Mouse (Mus musculus) CD4-positive, CD25-positive, alpha-beta regulatory T cell, adult 4 months (primary cell): ENCODE results near the gene Gpr153. TPM values are rescaled to one million over a fixed set of nuclear protein-coding genes. Genes with fewer than 3 reads are reported as not detected.

Experiments
- ATAC-seq: one replicate; pipeline ENCODE4 v1.8.0; 2017
- polyA plus RNA-seq, 2 experiments: library from polyadenylated mRNA; unstranded; fragments of 100-300 nt; shearing (Covaris generic); gene quantifications; one replicate each; pipeline ENCODE4 v1.2.1; 2017

The Gpr153 gene
- polyA plus RNA-seq, 2 experiments from 2014 or later, result 0.13 TPM; not detected in 1

GRCm38 (mm10) chr4:152318517-152319234 is 44.6 kb downstream of the Gpr153 start, which contains the start of gene Rnf207:
Gene Rnf207, minus strand, starts transcription at chr4:152318993.
- ATAC-seq, result peak; percentile 80

GRCm38 (mm10) chr4:152321464-152321863 is 47.4 kb downstream of the Gpr153 start:
- no peak for ATAC-seq

DNA sequence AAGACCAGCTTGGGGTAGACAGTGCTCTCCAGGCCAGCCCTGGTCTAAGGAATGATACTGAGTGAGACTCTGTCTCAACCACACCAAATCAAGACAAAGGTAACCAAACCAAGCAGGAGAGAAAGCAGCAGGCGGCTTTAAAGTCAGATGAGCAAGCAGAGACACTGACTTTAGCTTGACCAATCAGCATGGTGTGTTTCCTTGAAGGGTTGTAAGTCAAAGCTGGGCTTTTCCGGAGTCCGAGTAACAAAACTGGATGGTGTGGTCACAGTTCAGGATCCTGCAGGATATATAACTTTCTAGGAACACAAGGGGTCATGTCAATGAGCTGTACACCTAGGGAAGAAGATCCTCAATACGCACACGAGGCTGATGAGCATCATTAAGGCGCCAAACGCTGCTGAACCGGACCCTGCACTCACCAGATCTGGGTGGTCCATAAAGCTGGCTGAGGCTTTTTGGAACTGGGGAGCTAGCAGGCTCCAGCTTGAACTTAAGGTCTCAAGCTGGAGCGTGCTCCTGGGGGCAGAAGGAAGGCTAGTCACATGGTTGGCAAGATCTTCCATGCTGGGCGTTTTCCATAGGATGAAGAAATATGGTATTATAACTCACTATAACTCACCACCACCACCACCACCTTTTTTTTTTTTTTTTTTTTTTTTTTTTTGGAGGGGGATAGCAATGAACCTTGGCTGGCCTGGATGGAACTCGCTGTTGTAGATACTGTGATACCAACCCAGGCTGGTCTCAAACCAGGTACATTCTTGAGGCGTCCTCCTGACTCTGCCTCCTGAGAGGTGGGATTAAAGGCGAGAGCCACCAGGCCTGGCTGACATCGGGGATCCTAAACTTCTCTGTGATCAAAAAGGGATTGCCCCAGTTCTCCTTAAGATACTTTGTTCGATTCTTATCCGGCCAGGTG is 50.9 kb downstream of the Gpr153 start:
- ATAC-seq, result peak; percentile 6

- peak; percentile 97 for ATAC-seq
Observed at GRCm38 (mm10) chr4:152325574-152326411, 51.8 kb downstream of the Gpr153 start, which contains the start of gene Rpl22. Gene Rpl22, plus strand, starts transcription at chr4:152325742.

DNA sequence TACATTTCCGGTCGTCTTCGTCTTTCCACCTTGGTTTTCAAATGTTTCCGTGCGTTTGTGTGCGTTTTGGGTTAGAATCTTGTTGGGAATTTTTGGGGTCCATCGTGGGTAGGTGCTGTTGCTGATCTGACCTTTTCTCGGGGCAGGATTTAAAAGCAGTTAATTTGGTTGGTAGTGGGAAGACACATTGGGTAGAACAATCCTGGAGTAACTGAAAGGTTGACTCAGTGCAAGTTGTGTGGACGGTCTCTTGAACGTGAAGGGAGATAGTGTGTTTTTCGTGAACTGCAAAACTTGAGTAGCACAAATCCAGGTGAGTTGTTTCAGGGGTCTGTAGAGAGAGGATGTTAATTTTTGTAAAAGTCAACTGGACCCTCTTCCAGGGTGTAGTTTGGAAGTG is 52.5 kb downstream of the Gpr153 start:
- no peak for ATAC-seq

- ATAC-seq, result no peak
Observed at GRCm38 (mm10) chr4:152328691-152329090, 54.7 kb downstream of the Gpr153 start.

- ATAC-seq, result peak; percentile 74
Observed at GRCm38 (mm10) chr4:152332952-152333351, 58.9 kb downstream of the Gpr153 start.

DNA sequence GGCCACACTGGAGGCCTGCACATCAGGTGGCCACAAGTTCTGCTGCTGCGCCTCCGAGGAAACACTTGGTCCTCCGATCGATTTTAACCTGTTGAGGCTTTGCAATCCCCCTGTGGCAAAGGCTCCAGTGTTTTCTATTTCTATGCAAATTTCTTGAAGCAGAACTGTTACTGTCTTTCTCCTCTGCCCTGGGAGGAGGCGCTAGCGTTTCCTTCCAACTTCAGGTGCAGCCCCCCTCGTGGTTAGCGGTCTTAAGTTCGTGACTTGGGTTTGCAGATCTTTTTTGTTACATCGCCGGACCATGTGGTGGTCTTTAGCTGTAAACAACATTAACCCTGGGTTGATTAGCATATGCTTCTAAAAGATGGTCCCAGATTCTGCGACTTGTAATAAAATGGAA is 59.6 kb downstream of the Gpr153 start:
- ATAC-seq, result no peak

Other genes with a start within 250 kb of the Gpr153 start
- gene Zbtb48, start 246.6 kb upstream of the Gpr153 start, polyA plus RNA-seq, result 10 to 100 TPM; 19.9 to 26.7 TPM
- gene Tas1r1, start 235.7 kb upstream of the Gpr153 start, polyA plus RNA-seq, result not detected
- 10 to 100 TPM; 11.3 to 14.9 TPM for gene Nol9, start 234.9 kb upstream of the Gpr153 start, polyA plus RNA-seq
- gene Plekhg5, start 201.7 kb upstream of the Gpr153 start, polyA plus RNA-seq, result 1 to 10 TPM; 1.7 to 2.4 TPM
- 100 to 1,000 TPM; 125 to 170 TPM for gene Tnfrsf25, start 158.3 kb upstream of the Gpr153 start, polyA plus RNA-seq
- 1 to 10 TPM; 9.5 to 9.9 TPM for gene Espn, start 121.9 kb upstream of the Gpr153 start, polyA plus RNA-seq
- gene Hes2, start 115.4 kb upstream of the Gpr153 start, polyA plus RNA-seq, result not detected
- 100 to 1,000 TPM; 108 to 145 TPM for gene Acot7, start 96.1 kb upstream of the Gpr153 start, polyA plus RNA-seq
- gene Hes3, start 17.4 kb downstream of the Gpr153 start, polyA plus RNA-seq, result not detected
- 1 to 10 TPM; 3.9 to 8.2 TPM for gene Icmt, start 23.0 kb downstream of the Gpr153 start, polyA plus RNA-seq
- gene Rnf207, start 44.8 kb downstream of the Gpr153 start, polyA plus RNA-seq, result not detected
- gene Rpl22, start 51.5 kb downstream of the Gpr153 start, polyA plus RNA-seq, result 1,000 to 10,000 TPM in 1 of 2 experiments, 100 to 1,000 TPM in 1; 772 to 1,018 TPM
- gene Chd5, start 64.4 kb downstream of the Gpr153 start, polyA plus RNA-seq, result under 1 TPM in 1 of 2 experiments, not detected in 1; 0.40 TPM
- gene Nphp4, start 202.5 kb downstream of the Gpr153 start, polyA plus RNA-seq, result under 1 TPM in 1 of 2 experiments, not detected in 1; 0.30 TPM
- gene Kcnab2, start 203.6 kb downstream of the Gpr153 start, polyA plus RNA-seq, result 100 to 1,000 TPM in 1 of 2 experiments, 10 to 100 TPM in 1; 99.7 to 140 TPM